Mouse (Mus musculus) forebrain, postnatal 0 days (tissue): ENCODE measurements around the gene Cacna1b. TPM values are rescaled to one million over a fixed set of nuclear protein-coding genes. Genes with fewer than 3 reads are reported as not detected.

Experiments used
- ATAC-seq: fragments of 200-750 bp; cut with Nextera tagmentation; 2 replicates; pipeline ENCODE4 v1.8.0; 2017; ENCODE audit warnings: mild to moderate bottlenecking, moderate library complexity
- DNase-seq: peaks from one replicate; pipeline ENCODE4 v3.0.0-alpha.2; 2015
- H3K27ac ChIP-seq: fragments of 300-500 bp; sonication (generic); 2 replicates; pipeline ENCODE4 v1.5.1; 2014; ENCODE audit warnings: low read depth, mild to moderate bottlenecking, antibody characterized with exemption, low read length, moderate library complexity, mixed read lengths
- H3K27me3 ChIP-seq: fragments of 300-500 bp; sonication (generic); 2 replicates; pipeline ENCODE4 v1.6.1; 2014; ENCODE audit warnings: mild to moderate bottlenecking, low read length, mixed read lengths; ENCODE audit not compliant: insufficient read depth
- H3K36me3 ChIP-seq: fragments of 300-500 bp; sonication (generic); 2 replicates; pipeline ENCODE4 v1.6.1; 2014; ENCODE audit warnings: mild to moderate bottlenecking, moderate library complexity; ENCODE audit not compliant: insufficient read depth
- H3K4me1 ChIP-seq: fragments of 300-500 bp; sonication (generic); 2 replicates; pipeline ENCODE4 v1.6.1; 2014; ENCODE audit warnings: antibody characterized with exemption; ENCODE audit not compliant: insufficient read depth
- H3K4me2 ChIP-seq: fragments of 300-500 bp; sonication (generic); 2 replicates; pipeline ENCODE4 v1.6.1; 2014; ENCODE audit warnings: low read depth, mild to moderate bottlenecking, moderate library complexity
- H3K4me3 ChIP-seq: fragments of 300-500 bp; sonication (generic); 2 replicates; pipeline ENCODE4 v1.5.1; 2014; ENCODE audit warnings: low read depth, low read length, mixed read lengths
- H3K9ac ChIP-seq: fragments of 300-500 bp; sonication (generic); 2 replicates; pipeline ENCODE4 v1.6.1; 2014; ENCODE audit warnings: mild to moderate bottlenecking
- H3K9me3 ChIP-seq: fragments of 300-500 bp; sonication (generic); 2 replicates; pipeline ENCODE4 v1.6.1; 2016; ENCODE audit warnings: low read length
- CTCF ChIP-seq: sonication (generic); IDR thresholded peaks from 2 replicates; pipeline ENCODE4 v1.5.1; 2016; ENCODE audit warnings: antibody characterized with exemption, control low read depth, low read depth
- WGBS: fragments of 180-500 bp; shearing (Covaris S2); extraction: QIAGEN DNeasy Blood & Tissue Kit; methylation state at CpG from one replicate; pipeline ENCODE4 v1.1.7; 2014; 5-methylcytosine and 5-hydroxymethylcytosine counted together
- polyA plus RNA-seq: library from polyadenylated mRNA; unstranded; fragments of >200 nt; fragmentation: Nextera tagmentation; extraction: Ambion mirVana; gene quantifications from 2 replicates; pipeline ENCODE4 v1.2.1, GENCODE M21; 2015
- total RNA-seq: library from RNA; depleted of rRNA; stranded (reverse); fragments of >200 nt; gene quantifications from 2 replicates; pipeline ENCODE4 v1.2.3, GENCODE M21; 2014

The Cacna1b gene
- total and polyA plus RNA-seq, 2 experiments from 2014 or later = 7.9 to 40.4 TPM

- H3K4me1 ChIP-seq = no peaks in the 10 kb centered on the region
- no peak overlapping the region for H3K4me3 ChIP-seq
- H3K27ac ChIP-seq = no peak overlapping the region
- no peak overlapping the region for H3K4me2 ChIP-seq
- ATAC-seq = no peak
- WGBS = 47% methylated on average over 4 of the region's 4 CpGs
- no peak for DNase-seq
- H3K36me3 ChIP-seq = peaks cover 22% of the 10 kb centered on the region
- no peak for TF ChIP-seq CTCF
- no peaks in the 10 kb centered on the region for H3K9me3 ChIP-seq
- no peaks in the 10 kb centered on the region for H3K27me3 ChIP-seq
- no peak overlapping the region for H3K9ac ChIP-seq
These were observed 24.3 kb upstream of the Cacna1b start for GRCm38 (mm10) chr2:24787250-24787649.

DNA sequence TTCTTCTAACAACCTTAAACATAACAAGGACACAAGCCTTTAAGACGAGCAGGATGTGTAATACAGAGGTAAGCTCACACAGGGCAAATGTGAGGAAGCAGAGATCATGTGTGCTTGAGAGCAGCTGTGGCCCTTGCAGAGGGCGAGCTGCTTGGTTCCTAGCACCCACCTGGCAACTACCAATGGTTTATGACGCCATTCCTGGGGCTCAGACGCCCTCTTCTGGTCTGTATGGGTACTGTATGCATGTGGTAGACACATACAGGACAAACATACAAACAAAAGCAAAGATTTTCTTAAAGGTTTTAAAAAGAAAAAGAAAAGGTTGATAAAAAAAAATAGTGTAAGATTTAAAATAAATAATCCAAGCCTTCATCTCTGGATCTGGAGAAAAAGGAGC, 18.3 kb upstream of the Cacna1b start:
- DNase-seq = no peak
- Histone ChIP-seq H3K4me3 (no peak overlapping the region), H3K27ac (no peak overlapping the region), H3K4me1 (no peaks in the 10 kb centered on the region), H3K27me3 (no peaks in the 10 kb centered on the region), H3K36me3 (no peaks in the 10 kb centered on the region), H3K9ac (no peak overlapping the region), H3K9me3 (no peaks in the 10 kb centered on the region), H3K4me2 (no peak overlapping the region)
- no peak for ATAC-seq
- TF ChIP-seq CTCF = peak; percentile 24
- 45% methylated on average over 4 of the region's 4 CpGs for WGBS

DNA sequence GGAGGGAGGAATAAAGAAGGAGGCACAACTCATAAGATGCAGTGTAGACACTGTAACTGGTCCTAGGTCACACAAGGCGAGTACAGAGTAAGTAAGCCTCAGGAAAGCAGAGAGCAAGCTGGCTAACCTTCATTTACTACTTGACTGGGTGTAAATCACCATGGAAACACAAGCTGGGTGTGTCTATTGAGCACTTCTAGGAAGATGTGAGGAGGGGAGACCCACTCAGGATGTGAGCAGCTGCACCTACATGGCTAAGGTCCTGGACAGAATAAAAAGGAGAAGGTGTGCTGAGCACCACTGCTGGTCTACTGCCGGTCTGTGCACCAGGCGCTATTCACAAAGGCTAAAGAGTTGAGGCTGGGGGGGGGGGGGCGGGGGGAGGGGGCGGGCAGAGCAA, 13.9 kb upstream of the Cacna1b start:
- 11% methylated on average over 4 of the region's 5 CpGs for WGBS
- Histone ChIP-seq H3K9ac (no peak overlapping the region), H3K4me3 (no peak overlapping the region), H3K9me3 (no peaks in the 10 kb centered on the region), H3K4me2 (no peak overlapping the region), H3K27ac (no peak overlapping the region), H3K4me1 (no peaks in the 10 kb centered on the region), H3K36me3 (no peaks in the 10 kb centered on the region), H3K27me3 (no peaks in the 10 kb centered on the region)
- peak; percentile 45 for ATAC-seq
- no peak for TF ChIP-seq CTCF
- no peak for DNase-seq

- DNase-seq (no peak), ATAC-seq (no peak)
- Histone ChIP-seq H3K4me3 (no peak overlapping the region), H3K36me3 (no peaks in the 10 kb centered on the region), H3K27ac (no peak overlapping the region), H3K4me1 (no peaks in the 10 kb centered on the region), H3K4me2 (no peak overlapping the region), H3K9me3 (no peaks in the 10 kb centered on the region), H3K9ac (no peak overlapping the region), H3K27me3 (no peaks in the 10 kb centered on the region)
- WGBS = 81% methylated on average over 11 of the region's 11 CpGs
- TF ChIP-seq CTCF = no peak
These were observed 13.1 kb upstream of the Cacna1b start for GRCm38 (mm10) chr2:24775951-24776587.

DNA sequence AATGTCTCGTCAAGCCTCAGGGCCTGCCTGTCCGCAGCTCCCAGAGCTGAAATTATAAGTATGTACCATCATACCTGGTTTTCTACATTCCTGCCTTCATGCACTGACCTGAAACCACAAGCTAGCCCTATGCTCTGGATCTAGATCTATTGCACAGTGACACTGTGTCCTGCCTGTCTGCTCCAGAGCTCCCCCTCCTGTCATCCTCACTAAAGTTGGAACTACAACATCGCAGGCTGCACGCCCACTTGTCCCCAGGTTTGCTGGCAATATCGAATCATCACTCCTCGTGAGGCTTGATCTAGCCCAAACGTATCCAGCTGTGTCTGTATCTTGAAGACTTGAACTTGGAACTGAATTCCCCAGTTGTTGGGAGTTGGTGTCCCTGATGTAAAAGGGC, 11.9 kb upstream of the Cacna1b start:
- TF ChIP-seq CTCF = no peak
- H3K4me3 ChIP-seq = no peak overlapping the region
- no peaks in the 10 kb centered on the region for H3K27me3 ChIP-seq
- no peak for DNase-seq
- no peak for ATAC-seq
- H3K36me3 ChIP-seq = no peaks in the 10 kb centered on the region
- H3K4me2 ChIP-seq = no peak overlapping the region
- no peaks in the 10 kb centered on the region for H3K9me3 ChIP-seq
- H3K27ac ChIP-seq = no peak overlapping the region
- no peak overlapping the region for H3K9ac ChIP-seq
- no peaks in the 10 kb centered on the region for H3K4me1 ChIP-seq
- WGBS = 69% methylated on average over 7 of the region's 7 CpGs

DNA sequence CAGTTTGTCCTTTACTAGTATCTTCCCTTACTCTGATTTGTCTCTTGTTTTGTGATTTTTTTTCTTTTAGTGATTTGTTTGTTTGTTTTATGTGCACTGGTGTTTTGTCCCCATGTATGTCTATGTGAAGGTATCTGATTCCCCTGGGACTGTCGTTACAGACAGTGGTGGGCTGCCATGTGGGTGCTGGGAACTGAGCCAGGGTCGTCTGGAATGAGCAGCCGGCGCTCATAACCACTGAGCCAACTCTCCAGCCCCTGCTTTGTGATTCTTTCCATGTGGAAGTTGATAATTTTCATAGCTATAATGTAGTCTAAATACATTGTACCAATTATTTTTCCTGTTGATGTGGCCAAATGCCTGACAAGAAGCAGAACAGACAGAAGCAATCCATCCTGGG, 7.9 kb upstream of the Cacna1b start:
- 53% methylated on average over 4 of the region's 4 CpGs for WGBS
- H3K9me3 ChIP-seq = no peaks in the 10 kb centered on the region
- no peaks in the 10 kb centered on the region for H3K36me3 ChIP-seq
- no peak overlapping the region for H3K9ac ChIP-seq
- no peaks in the 10 kb centered on the region for H3K27me3 ChIP-seq
- H3K4me1 ChIP-seq = no peaks in the 10 kb centered on the region
- no peak overlapping the region for H3K27ac ChIP-seq
- no peak for TF ChIP-seq CTCF
- H3K4me2 ChIP-seq = no peak overlapping the region
- peak; percentile 18; the same call in 1 of the 2 replicates for ATAC-seq
- H3K4me3 ChIP-seq = no peak overlapping the region
- no peak for DNase-seq

- peak overlapping the region; percentile 84 for H3K9ac ChIP-seq
- peaks cover 13% of the 10 kb centered on the region for H3K36me3 ChIP-seq
- no peaks in the 10 kb centered on the region for H3K9me3 ChIP-seq
- peak; percentile 51 for DNase-seq
- ATAC-seq = peak; percentile 71
- no peaks in the 10 kb centered on the region; the same call in 1 of the 2 replicates for H3K4me1 ChIP-seq
- 3% methylated on average over 52 of the region's 52 CpGs for WGBS
- peak overlapping the region; percentile 83 for H3K27ac ChIP-seq
- H3K27me3 ChIP-seq = peaks cover 3% of the 10 kb centered on the region; the same call in 1 of the 2 replicates
- peak overlapping the region; percentile 82 for H3K4me3 ChIP-seq
- no peak for TF ChIP-seq CTCF
- H3K4me2 ChIP-seq = peak overlapping the region; percentile 77
These were observed 449 bp downstream of the Cacna1b start for GRCm38 (mm10) chr2:24762446-24762960.
